Mouse (Mus musculus) lung, postnatal 25 days (tissue): Measurements from ENCODE around the gene S1pr3.
A peak's percentile ranks its signal among the peaks of the same experiment; 100 is the strongest.

ENCODE experiments used
- DNase-seq: peaks from one replicate; pipeline ENCODE4 v3.0.0; 2022; ENCODE audit warnings: low spot score

S1pr3 gene

DNA sequence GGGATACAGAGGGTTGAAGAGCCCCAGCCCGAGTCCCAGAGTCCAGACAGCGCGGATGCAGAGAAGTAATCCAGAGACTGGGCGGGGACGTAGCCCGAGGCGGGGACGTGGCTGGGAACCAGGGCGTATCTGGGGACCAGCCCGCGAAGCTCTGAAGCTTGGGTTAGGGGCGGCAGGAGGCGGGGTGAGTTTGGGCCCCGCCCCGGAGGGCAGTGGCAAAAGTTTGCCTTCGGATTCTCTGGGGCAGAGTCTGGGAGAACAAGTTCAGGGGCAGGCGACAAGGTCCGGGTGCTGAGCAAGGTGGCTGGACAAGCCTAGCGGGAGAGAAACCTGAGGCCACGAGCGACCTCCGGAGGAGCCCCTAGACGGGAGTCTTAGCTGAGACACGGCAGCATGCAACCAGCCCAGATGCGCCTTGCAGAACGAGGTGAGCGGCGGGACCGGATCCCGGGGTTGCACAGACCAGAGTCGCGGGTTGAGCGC lies at the start of gene S1pr3:
S1pr3 (plus strand) TSS at position 121 of the 483 bp plus-strand sequence.
- peak; percentile 64 for DNase-seq

DNA sequence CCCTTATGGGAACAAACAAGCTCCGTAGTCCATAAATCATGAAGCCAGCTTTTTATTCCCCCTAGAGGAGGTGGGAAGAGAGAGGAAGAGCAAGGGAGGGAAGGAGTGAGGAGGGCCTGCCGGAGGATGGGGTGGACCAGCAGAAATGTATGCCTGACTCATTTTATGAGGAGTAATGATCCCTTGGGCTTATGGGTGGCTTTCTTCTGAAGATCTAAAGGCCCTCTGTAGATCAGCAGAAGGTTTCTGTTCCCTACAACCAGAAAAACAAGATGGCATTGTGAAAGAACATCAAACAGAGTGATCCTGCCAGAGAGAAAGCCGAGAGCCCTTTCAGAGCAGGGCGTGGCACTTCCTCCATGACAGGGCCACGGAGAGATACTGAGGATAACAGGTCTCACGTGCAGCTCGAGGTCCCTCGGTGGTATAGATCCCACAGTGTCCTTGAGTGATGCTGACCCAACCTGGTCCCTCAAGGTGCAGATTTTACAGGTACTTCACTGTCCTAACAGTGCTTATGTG lies 47.9 kb upstream of the S1pr3 start:
- no peak for DNase-seq

DNA sequence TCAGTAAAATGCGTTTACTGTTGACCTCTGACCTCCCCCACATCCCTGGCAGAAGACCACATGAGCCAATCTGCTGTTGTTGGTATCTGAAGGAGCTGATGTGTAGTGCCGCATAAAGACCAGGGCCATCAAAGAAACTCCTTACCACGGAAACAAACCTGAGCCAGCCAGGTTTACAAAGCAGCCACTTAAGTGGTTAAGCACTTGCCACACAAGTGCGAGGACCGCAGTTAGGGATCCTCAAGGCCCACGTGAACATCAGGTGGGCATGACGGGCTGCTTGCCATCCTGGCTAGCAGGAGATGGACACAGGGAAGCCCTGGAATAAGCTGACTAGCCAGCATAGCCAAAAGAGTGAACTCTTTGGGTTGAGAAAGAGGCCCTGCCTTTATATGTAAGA lies 45.0 kb upstream of the S1pr3 start:
- DNase-seq = peak; percentile 24

DNA sequence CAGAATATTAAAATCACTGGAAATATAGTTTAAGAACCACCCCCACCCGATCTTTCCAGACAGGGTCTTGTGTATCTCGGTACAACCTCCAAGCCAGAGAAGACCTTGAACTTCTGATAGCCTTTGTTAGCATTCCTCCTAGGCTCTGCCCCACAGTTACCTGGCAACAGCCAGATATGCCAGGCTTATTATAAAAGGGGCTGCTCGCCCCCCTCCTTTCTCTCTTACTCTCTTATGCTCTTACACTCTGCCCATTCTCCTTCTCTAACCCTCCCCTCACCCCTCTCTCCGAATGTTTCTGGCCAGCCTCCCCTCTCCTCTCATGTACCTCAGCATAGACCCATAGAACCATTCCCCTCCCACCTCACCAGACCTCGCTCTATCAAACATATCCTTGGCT lies 44.5 kb upstream of the S1pr3 start:
- DNase-seq = no peak

DNA sequence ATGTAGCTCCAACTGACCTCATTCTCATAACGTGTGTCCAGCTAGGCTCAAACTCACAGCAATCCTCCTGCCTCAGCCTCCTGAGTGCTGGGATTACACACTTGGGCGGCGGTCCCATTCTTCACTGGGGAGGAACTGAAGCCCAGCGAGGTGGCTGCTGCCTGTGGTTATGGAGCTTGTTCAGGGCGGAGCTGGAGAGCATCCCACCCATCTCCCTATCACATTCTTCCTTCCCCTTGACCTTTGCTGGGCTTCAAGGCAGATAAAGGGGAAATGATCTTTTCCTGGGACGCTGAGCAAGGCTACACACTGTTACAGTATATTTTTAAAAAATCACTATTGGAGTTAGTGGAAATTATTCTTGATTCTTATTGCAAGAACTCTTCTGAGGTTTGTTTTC lies 43.2 kb upstream of the S1pr3 start:
- DNase-seq = no peak

DNA sequence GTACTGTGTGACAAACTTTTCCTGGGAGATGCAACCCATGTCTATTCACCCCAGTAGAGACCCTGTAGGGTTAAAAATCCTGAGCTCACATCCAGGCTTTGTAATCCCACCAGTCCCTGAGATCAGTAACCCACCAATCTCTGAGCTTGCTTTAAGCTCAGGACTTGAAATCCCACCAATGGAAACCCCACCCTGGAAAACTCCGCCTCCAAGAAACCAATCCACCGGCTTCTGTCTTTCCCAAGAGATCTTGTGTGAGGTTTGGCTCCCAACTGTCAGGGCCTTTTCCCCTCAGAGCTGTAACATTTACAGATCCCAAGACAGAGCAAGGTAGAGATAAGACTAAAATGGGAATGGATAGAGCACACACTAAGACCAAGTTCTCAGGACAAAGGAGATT lies 40.1 kb upstream of the S1pr3 start:
- DNase-seq = no peak

DNA sequence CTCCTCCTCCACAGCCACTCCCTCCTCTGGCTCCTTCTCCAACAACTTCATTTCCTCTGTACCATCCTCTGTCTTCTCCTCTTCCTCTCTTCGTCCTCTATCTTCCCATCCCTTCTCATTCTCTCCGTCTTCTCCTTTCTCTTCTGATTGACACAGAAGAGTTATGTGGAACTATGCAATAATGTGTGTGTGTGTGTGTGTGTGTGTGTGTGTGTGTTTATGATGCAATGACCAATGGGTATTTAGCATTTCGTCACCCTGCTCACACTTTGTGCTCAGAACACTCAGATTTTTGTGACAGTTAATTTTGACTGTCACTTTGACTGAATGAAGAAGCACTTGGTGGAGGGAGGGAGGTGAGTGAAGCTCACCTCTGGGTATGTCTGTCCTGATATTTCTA lies 39.1 kb upstream of the S1pr3 start:
- DNase-seq = no peak

DNA sequence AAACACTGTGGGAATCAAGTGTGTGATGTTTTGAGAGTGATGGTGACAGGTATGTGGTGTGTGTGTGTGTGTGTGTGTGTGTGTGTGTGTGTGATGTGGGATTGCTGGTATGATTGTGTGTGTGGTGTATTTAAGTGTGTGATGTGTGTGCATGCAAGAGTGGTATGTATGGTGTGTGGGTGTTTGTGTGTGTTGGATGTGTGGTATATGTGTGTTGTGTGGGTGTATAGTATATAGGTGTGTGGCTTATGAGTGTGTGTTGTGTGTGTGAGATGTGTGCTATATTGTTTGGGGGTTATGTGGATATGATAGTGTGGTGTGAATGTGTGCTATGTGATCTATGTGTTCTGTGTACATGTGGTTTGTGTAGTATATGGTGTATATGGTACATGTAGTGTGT lies 35.4 kb upstream of the S1pr3 start:
- DNase-seq = no peak

DNA sequence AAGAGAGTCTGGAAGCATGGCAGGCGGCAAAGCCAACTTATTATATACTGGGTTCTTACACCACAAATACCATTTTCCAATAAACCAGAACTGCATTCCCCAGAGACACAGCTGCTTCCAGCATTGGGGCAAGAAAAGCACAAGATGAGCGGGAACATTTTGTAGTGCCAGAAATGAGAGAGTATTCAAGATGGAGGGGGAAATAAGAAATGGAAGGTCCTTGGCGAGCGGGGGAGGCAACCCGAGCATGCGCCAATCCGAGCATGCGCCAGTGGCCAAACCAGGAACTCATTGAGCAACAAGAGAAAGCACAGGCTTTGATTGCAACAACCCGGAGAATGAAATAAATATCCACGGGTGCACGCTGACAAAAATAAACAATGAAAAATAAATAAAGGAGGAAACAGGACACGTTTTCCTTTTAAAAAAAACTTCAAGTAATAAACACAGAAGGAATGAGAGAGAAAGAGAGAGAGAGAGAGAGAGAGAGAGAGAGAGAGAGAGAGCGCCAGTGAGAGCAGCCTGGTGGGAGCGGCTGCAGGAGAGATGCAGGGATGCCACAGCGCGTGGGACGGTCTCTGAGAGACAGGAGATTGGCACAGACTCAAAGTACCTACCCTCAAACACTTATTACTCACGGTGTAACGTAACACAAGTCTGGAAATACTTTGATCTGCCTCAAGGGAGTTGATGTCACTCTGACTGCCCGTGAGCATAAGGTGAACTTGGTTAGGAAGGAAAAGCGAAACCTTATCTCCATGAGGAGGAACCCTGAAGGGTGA lies 34.2 kb upstream of the S1pr3 start:
- DNase-seq = peak; percentile 54

DNA sequence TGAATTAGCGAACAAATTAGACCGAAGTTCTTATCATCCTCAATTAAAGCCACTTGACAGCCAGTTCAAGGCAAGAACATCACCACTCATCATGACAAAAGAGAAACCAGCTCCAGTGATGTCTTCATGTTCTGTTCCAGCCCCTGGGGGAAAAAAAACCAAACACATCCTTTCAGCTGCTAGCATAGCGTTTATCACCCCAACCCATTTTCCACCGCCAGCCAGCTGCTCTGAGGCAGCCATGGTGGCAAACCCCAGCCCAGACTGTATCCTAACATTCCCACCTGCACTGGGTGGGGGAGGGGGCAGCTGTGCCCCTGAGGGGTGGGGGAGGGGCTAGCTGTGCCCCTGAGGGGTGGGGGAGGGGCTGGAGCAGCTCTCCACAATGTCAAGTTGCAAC lies 30.3 kb upstream of the S1pr3 start:
- DNase-seq = no peak

DNA sequence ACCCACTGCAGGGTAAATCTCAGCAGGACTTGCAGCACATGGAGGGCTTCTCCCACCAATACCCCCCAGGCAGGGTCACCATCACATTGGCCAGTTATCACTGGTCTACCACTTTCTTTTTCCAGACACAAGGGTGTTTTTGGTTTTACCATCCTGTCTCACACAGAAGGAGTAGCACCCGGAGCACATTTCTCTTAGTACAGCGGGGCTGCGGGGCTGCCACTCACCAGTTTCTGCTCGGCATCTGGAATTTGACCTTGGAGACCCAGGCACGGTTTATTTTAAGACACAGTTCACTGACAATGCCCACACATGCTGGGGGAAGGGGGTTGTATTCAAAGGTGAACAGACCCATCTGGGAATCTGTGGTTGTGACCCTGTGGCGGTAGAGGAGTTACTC lies 28.8 kb upstream of the S1pr3 start:
- no peak for DNase-seq

DNA sequence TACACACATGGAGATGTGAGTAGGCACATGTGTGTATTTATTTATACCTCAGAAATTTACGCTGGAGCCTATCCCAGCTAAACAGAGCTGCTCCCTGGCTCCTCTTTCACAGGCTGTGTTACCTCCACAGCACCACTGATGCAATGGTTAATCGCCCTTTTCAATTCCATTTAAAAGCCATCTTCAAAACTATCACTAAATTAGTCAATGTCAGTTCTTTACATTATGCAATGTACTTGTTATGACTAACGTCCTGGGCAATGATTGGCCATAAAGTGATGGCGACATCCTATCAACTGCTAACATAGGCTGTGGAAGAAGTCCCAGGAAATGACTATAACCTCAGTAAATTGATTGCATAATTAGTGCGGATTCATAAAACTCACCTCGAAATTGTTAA lies 26.9 kb upstream of the S1pr3 start:
- no peak for DNase-seq

DNA sequence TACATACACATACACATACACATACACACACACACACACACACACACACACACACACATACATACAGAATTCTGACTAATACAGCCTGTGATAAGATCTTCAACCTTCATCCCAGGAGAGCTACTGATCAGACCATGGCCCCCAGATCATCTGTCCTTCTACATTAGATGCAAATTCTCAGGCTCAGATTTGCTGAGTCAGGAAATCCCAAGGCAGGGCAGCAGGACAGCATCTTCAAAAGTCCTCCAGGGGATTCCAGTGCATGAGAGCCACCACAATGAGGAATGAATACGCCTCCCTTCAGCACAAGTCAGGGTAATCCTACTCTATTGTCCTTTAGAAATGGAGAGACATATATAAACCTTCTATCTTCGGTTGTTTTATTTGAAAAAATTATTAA lies 23.5 kb upstream of the S1pr3 start:
- DNase-seq = no peak

DNA sequence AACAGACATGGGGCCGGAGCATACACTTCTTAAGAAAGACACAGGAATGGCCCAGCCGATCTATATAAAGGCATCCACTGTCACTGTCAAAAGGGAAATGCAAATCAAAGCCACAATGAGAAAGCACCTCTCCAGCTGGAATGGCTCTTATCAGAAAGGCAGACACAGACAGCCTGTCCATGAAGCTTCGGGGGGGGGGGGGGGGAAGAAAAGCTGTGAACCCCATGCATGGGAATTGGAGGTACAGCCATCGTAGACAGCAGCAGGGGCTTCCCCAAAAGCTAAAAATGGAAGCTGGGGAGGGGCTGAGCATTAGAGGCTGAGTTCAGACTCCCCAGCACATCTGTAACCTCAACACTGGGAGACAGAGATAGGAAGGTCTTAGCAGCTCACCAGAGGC lies 20.5 kb upstream of the S1pr3 start:
- DNase-seq = no peak

DNA sequence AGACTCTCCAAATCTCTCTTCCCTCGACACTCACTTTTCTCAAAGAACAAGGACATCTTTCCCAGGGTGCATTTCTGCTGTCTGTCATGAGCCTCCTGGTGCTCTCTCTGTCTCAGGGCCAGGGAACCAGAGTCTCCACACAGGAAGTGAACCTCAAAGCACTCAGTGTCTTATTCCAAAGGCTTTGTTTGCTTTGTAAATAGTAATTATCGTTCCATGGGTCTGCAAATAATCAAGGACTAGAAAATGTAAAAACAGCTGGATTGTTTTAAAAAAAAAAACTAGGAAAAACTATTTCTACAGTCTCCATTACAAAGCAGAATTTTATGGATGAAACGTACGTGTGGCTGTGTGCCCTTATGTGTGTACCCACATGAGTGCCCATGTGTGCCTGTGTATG lies 18.0 kb upstream of the S1pr3 start:
- no peak for DNase-seq

DNA sequence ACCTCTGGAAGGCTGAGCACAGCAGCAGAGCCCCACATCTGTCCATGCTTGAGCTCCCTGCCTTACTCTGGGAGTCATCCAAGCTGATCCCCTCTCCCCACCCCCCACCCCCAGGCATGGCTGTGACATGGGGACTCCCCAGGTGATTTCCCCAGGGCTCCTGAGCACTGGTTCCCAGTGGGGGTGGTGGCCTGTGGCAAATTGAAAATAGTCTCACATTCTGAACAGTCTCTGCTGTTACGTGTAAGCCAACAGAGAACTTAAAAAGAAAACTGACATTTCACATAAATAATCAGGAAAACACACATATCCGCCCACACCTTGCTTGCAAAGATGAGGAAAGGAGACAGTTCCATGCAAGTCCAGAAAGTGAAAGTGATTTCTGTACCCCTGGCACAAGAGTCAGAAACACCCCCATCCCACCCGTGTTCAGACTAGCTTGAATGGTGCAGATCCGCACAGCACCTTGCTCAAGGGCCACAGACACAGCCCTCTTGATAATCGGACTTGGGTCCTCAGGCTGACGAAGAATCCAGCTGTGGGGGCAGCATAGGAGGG lies 17.0 kb upstream of the S1pr3 start:
- no peak for DNase-seq

DNA sequence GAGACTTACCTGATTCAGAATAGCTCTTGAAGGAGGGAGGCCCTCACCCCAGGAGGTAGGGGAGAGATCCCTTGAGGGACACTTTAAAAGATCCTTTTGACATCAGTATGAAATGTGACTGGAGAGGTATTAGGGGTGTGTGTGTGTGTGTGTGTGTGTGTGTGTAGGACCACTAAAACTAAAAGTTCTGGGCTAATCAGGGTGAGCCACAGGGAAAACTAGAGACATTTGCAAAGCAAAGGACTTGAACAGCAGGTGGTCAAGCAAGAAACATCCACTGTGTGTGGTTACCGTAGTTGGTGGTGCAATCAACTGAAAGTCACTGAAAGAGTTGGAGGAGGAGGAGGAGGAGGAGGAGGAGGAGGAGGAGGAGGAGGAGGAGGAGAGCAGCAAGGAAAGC lies 16.2 kb upstream of the S1pr3 start:
- no peak for DNase-seq

DNA sequence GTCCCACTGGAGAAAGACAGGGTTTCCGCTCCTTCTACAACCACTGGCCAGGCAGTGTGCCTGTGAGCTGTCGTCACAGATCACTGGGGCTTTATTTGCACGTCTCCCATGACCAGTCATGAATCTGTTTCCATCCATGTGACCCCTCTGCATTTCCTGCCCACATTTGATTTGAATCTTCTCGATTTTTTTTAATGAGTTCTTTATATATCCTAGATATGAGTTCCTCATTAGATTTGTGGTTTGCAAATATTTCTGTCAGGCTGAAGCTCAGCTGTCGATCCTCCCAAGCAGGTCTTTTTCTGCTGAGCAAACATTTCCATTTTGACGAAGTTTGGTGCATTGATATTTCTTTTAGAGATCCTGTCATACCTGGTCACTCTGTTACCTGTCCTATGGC lies 10.6 kb upstream of the S1pr3 start:
- no peak for DNase-seq

DNA sequence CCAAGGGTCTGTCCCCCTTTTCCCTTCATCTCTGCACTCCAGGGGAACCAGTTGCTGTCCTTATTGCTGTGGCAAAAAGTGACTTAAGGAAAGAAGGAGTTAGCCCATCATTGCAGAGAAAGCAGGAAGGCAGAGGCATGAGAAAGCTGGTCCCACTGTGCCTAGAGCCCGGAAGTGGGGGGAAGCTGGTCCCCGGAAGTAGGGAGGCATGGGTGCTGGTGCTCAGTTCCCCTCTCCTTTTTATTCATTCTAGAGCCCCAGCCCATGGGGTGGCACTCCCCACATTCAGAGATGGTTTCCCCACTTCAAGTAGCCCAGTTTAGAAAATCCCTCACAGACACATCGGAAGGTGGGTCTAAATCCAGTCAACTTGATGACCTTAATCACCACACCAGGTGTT lies 8.9 kb upstream of the S1pr3 start:
- no peak for DNase-seq

DNA sequence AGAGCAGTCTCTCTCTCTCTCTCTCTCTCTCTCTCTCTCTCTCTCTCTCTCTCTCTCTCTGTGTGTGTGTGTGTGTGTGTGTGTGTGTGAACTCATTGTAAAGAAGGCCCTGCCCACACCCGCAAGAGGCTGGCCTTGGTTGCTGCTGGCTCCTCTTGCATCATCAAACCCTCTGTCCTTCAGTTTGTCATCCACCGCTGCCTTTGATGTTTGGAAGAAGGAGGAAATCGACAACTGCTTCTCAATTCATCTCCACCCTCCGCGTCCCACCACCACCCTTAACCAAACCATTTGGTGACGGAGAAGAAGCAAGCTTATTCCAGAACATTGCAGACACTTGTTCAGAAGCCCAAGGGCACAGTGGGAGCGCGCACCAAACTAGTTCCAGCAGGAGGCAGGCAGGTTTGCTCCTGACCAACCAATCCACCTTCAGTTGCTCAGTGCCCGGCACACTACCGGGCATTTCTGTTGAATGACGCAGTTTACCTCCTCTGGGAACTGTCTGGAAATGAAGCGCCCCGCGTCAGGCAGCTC lies 8.2 kb upstream of the S1pr3 start:
- no peak for DNase-seq

DNA sequence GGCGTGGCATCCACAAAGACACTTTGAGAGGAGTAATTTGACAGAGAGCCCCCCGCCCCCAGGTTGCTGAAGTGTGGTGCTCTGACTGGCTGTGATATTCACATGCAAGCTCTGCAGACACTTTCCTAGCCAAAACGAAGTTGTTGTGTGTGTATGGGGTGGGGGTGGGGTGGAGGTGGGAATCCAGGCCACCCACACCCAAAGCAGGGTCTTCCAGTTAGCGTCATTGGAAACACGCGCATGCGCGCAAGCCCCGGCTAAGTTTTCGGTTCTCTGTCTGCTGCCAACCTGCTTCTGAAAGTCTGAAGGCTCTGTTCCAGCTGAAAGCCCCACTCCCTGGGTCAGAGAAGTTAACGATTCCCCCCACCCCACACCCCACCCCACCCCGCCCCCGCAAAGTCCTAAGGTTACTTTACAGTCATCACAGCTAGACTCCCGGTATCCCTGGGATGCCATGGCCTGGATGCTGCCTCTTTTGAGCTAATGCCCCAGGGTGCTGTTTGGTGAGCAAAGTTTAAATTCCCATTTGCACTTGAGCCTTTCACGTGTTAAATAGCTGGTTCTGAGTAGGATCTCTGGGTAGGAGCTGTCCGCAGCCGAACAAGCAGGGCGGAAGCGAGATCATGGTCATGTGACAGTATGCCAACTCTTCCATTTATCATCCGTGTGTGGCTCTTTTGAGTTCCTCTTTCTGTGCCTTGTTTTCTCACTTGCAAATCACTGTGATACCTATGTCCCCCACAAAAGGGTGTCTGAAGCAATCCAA lies 7.5 kb upstream of the S1pr3 start:
- DNase-seq = no peak

DNA sequence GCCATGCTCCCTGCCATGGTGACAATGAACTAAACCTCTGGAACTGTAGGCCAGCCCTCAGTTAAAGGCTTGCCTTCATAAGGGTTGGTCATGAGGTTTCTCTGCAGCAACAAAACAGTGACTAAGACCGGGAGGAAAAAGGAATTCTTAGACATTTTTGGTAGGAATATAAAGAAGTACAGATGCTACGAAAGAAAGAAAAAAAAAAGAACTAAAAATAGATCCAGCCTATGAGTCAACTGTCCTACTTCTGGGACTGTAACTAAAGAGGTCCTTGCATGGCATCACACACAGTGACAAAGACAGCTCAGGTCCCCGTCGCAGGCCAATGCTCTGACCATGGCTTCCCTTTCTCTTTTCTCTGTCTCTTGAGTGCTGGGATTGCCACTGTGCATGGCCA lies 3.9 kb upstream of the S1pr3 start:
- no peak for DNase-seq
